Mouse (Mus musculus) MEL (cell line): ENCODE measurements around the gene Gtf2h5. TPM values are rescaled to one million over a fixed set of nuclear protein-coding genes. Genes with fewer than 3 reads are reported as not detected.

Experiments used
- DNase-seq: peaks from one replicate; pipeline ENCODE4 v3.0.0; 2011; ENCODE audit warnings: low read depth, low spot score
- H3K27ac ChIP-seq: 2 replicates; pipeline ENCODE4 v1.5.1; 2012; ENCODE audit warnings: low read depth, mild to moderate bottlenecking, control low read depth, low read length, moderate library complexity; ENCODE audit not compliant: control insufficient read depth
- H3K27me3 ChIP-seq, 2 experiments: fragments of 150-350 bp in 1 of 2; sonication (generic) in 1 of 2; 2 replicates each; pipeline ENCODE4 v1.6.1; 2012; ENCODE audit warnings: low read length in 2 of 2, mild to moderate bottlenecking in 2 of 2, improper control_type of control experiment in 1 of 2, moderate library complexity in 1 of 2; ENCODE audit not compliant: insufficient read depth in 2 of 2, control insufficient read depth in 1 of 2
- H3K36me3 ChIP-seq, 2 experiments: 2 replicates each; pipeline ENCODE4 v1.6.1; 2012 to 2014; ENCODE audit warnings: low read length in 2 of 2, improper control_type of control experiment in 1 of 2, inconsistent platforms in 1 of 2, mild to moderate bottlenecking in 1 of 2; ENCODE audit not compliant: insufficient read depth in 2 of 2, control insufficient read depth in 1 of 2
- H3K4me1 ChIP-seq, 2 experiments: fragments of 150-350 bp in 1 of 2; sonication (generic) in 1 of 2; 2 replicates each; pipeline ENCODE4 v1.6.1; 2012; ENCODE audit warnings: low read length in 2 of 2, improper control_type of control experiment in 1 of 2, mild to moderate bottlenecking in 1 of 2; ENCODE audit not compliant: insufficient read depth in 2 of 2, control insufficient read depth in 1 of 2
- H3K4me3 ChIP-seq, 2 experiments: fragments of 150-350 bp in 1 of 2; sonication (generic) in 1 of 2; 2 replicates each; pipeline ENCODE4 v1.5.1; 2012; ENCODE audit warnings: low read depth in 2 of 2, low read length in 2 of 2, mild to moderate bottlenecking in 2 of 2, moderate library complexity in 2 of 2, control low read depth in 1 of 2, improper control_type of control experiment in 1 of 2; ENCODE audit not compliant: control insufficient read depth in 1 of 2, insufficient read depth in 1 of 2
- H3K79me2 ChIP-seq: 2 replicates; pipeline ENCODE4 v1.6.1; 2012; ENCODE audit warnings: mild to moderate bottlenecking, low read length, moderate library complexity; ENCODE audit not compliant: control insufficient read depth, poor library complexity, insufficient read depth
- H3K9ac ChIP-seq: 2 replicates; pipeline ENCODE4 v1.6.1; 2012; ENCODE audit warnings: low read depth, mild to moderate bottlenecking, control low read depth, low read length, moderate library complexity; ENCODE audit not compliant: control insufficient read depth, poor library complexity, severe bottlenecking
- H3K9me3 ChIP-seq: fragments of 150-350 bp; sonication (generic); replicated peaks from 2 replicates; pipeline ENCODE4 v1.6.1; 2012; ENCODE audit warnings: mild to moderate bottlenecking, low read length, improper control_type of control experiment, moderate library complexity; ENCODE audit not compliant: insufficient read depth
- ELF1 ChIP-seq: IDR thresholded peaks from 2 replicates; pipeline ENCODE4 v1.6.1; 2014; ENCODE audit warnings: low read depth, mild to moderate bottlenecking, inconsistent platforms, low read length, improper control_type of control experiment, moderate library complexity
- EP300 ChIP-seq, 2 experiments: IDR thresholded peaks; 2 replicates each; pipeline ENCODE4 v1.6.1; 2011; ENCODE audit warnings: improper control_type of control experiment in 2 of 2, low read length in 2 of 2, low read depth in 1 of 2, mild to moderate bottlenecking in 1 of 2
- MAFK ChIP-seq: IDR thresholded peaks from 2 replicates; pipeline ENCODE4 v1.6.1; 2011; ENCODE audit warnings: low read depth, mild to moderate bottlenecking, low read length, improper control_type of control experiment, borderline replicate concordance
- MAX ChIP-seq: IDR thresholded peaks from 2 replicates; pipeline ENCODE4 v1.6.1; 2011; ENCODE audit warnings: low read length, improper control_type of control experiment
- MAZ ChIP-seq: IDR thresholded peaks from 2 replicates; pipeline ENCODE4 v1.6.1; 2012; ENCODE audit warnings: low read depth, mild to moderate bottlenecking, inconsistent platforms, low read length, improper control_type of control experiment
- MXI1 ChIP-seq: IDR thresholded peaks from 2 replicates; pipeline ENCODE4 v1.6.1; 2011; ENCODE audit warnings: mild to moderate bottlenecking, low read depth, low read length, improper control_type of control experiment
- MYB ChIP-seq: IDR thresholded peaks from 2 replicates; pipeline ENCODE4 v1.6.1; 2011; ENCODE audit warnings: mild to moderate bottlenecking, low read depth, low read length, improper control_type of control experiment
- NRF1 ChIP-seq: IDR thresholded peaks from 2 replicates; pipeline ENCODE4 v1.6.1; 2014; ENCODE audit warnings: low read depth, mild to moderate bottlenecking, inconsistent platforms, low read length, improper control_type of control experiment, moderate library complexity; ENCODE audit not compliant: poor library complexity, insufficient read depth, severe bottlenecking
- POLR2AphosphoS2 ChIP-seq: IDR thresholded peaks from 2 replicates; pipeline ENCODE4 v1.6.1; 2011; ENCODE audit warnings: low read length, improper control_type of control experiment
- RAD21 ChIP-seq: IDR thresholded peaks from 2 replicates; pipeline ENCODE4 v1.6.1; 2011; ENCODE audit warnings: mild to moderate bottlenecking, low read depth, low read length, improper control_type of control experiment
- SMC3 ChIP-seq: IDR thresholded peaks from 2 replicates; pipeline ENCODE4 v1.6.1; 2011; ENCODE audit warnings: low read depth, low read length, improper control_type of control experiment
- TBP ChIP-seq: IDR thresholded peaks from 2 replicates; pipeline ENCODE4 v1.8.0; 2011; ENCODE audit warnings: low read depth, low read length, improper control_type of control experiment
- TCF12 ChIP-seq: IDR thresholded peaks from 2 replicates; pipeline ENCODE4 v1.6.1; 2014; ENCODE audit warnings: low read depth, mild to moderate bottlenecking, inconsistent platforms, low read length, improper control_type of control experiment, moderate library complexity
- UBTF ChIP-seq: IDR thresholded peaks from 2 replicates; pipeline ENCODE4 v1.6.1; 2012; ENCODE audit warnings: low read depth, mild to moderate bottlenecking, inconsistent platforms, low read length, improper control_type of control experiment, moderate library complexity, borderline replicate concordance; ENCODE audit not compliant: insufficient read depth
- USF2 ChIP-seq, 2 experiments: IDR thresholded peaks; 2 replicates each; pipeline ENCODE4 v1.6.1; 2011 to 2012; ENCODE audit warnings: improper control_type of control experiment in 2 of 2, low read length in 2 of 2, borderline replicate concordance in 1 of 2, inconsistent platforms in 1 of 2, low read depth in 1 of 2, mild to moderate bottlenecking in 1 of 2; ENCODE audit not compliant: insufficient read depth in 1 of 2
- ZC3H11A ChIP-seq: IDR thresholded peaks from 2 replicates; pipeline ENCODE4 v1.6.1; 2012; ENCODE audit warnings: low read depth, mild to moderate bottlenecking, inconsistent platforms, low read length, improper control_type of control experiment
- ZKSCAN1 ChIP-seq: IDR thresholded peaks from 2 replicates; pipeline ENCODE4 v1.6.1; 2012; ENCODE audit warnings: low read depth, mild to moderate bottlenecking, inconsistent platforms, low read length, improper control_type of control experiment, moderate library complexity
- ZMIZ1 ChIP-seq: IDR thresholded peaks from 2 replicates; pipeline ENCODE4 v1.6.1; 2012; ENCODE audit warnings: low read depth, mild to moderate bottlenecking, inconsistent platforms, low read length, improper control_type of control experiment, moderate library complexity
- polyA plus RNA-seq, 2 experiments: library from polyadenylated mRNA; stranded (reverse) in 1 of 2; unstranded in 1 of 2; fragments of >175 nt in 1 of 2; fragments of >200 nt in 1 of 2; gene quantifications; 2 replicates each; pipeline versions ENCODE4 v1.2.1 to v1.2.4; 2012; ENCODE audit warnings: low replicate concordance in 2 of 2, low read depth in 1 of 2; ENCODE audit not compliant: insufficient read length in 2 of 2, insufficient read depth in 1 of 2, missing spikeins in 1 of 2
- total RNA-seq: library from RNA; depleted of rRNA; stranded (reverse); fragments of 300-350 nt; gene quantifications from 2 replicates; pipeline ENCODE4 v1.2.3, GENCODE M21; 2012

The Gtf2h5 gene
- total and polyA plus RNA-seq, 3 experiments, result 78.3 to 90.9 TPM; not detected in 1

- DNase-seq, result no peak
- Histone ChIP-seq H3K9me3 (no peaks in the 10 kb centered on the region), H3K4me1 (peaks cover 0 to 4% of the 10 kb centered on the region in 2 experiments; a peak in 2 of 4 replicates), H3K36me3 (no peaks in the 10 kb centered on the region; a peak in 1 of 4 replicates), H3K79me2 (no peaks in the 10 kb centered on the region), H3K4me3 (no peak overlapping the region), H3K27me3 (no peaks in the 10 kb centered on the region), H3K27ac (no peak overlapping the region), H3K9ac (no peak overlapping the region)
- TF ChIP-seq RAD21, result no peak
- TF ChIP-seq USF2 (IDR thresholded peaks at IDR 0.05; ENCODE audit: borderline replicate concordance in 1 of 2, insufficient read depth in 1 of 2, low read depth in 1 of 2, low read length in 2 of 2), result no peak
- no peak for TF ChIP-seq MXI1
- TF ChIP-seq MAFK, result no peak
- no peak for TF ChIP-seq NRF1
- TF ChIP-seq ZC3H11A, result no peak
- no peak for TF ChIP-seq POLR2AphosphoS2
- no peak for TF ChIP-seq ZMIZ1
- TF ChIP-seq ZKSCAN1, result no peak
- TF ChIP-seq EP300 (IDR thresholded peaks at IDR 0.05; ENCODE audit: low read depth in 1 of 2, low read length in 2 of 2), result no peak
- TF ChIP-seq MYB, result no peak
- TF ChIP-seq MAX, result no peak
- no peak for TF ChIP-seq ELF1
Observed at GRCm38 (mm10) chr17:6062793-6063192, 16.8 kb upstream of the Gtf2h5 start.

- Histone ChIP-seq H3K27me3 (no peaks in the 10 kb centered on the region), H3K9ac (no peak overlapping the region), H3K36me3 (peaks cover 0 to 2% of the 10 kb centered on the region in 2 experiments; a peak in 2 of 4 replicates), H3K27ac (no peak overlapping the region), H3K79me2 (no peaks in the 10 kb centered on the region), H3K4me1 (peaks cover 0 to 4% of the 10 kb centered on the region in 2 experiments; a peak in 2 of 4 replicates), H3K4me3 (no peak overlapping the region), H3K9me3 (no peaks in the 10 kb centered on the region)
- no peak for DNase-seq
- TF ChIP-seq TBP, result no peak
- TF ChIP-seq ZC3H11A, result no peak
- no peak for TF ChIP-seq MAZ
- no peak for TF ChIP-seq TCF12
- TF ChIP-seq MXI1, result no peak
- no peak for TF ChIP-seq SMC3
- no peak for TF ChIP-seq UBTF
- no peak for TF ChIP-seq MYB
Observed at GRCm38 (mm10) chr17:6063532-6063931, 16.1 kb upstream of the Gtf2h5 start.
